Mouse (Mus musculus) ovary, adult 2 months (tissue): ENCODE measurements around the gene Ywhaq. TPM values are rescaled to one million over a fixed set of nuclear protein-coding genes. Genes with fewer than 3 reads are reported as not detected.

Experiments
- polyA plus RNA-seq: library from polyadenylated mRNA; depleted of rRNA; stranded (reverse); fragments of >200 nt; gene quantifications from 2 replicates; pipeline ENCODE4 v1.2.3, GENCODE M21; 2012; rRNA removed

Ywhaq gene
- polyA plus RNA-seq: 77.4 and 182 TPM in 2 replicates

DNA sequence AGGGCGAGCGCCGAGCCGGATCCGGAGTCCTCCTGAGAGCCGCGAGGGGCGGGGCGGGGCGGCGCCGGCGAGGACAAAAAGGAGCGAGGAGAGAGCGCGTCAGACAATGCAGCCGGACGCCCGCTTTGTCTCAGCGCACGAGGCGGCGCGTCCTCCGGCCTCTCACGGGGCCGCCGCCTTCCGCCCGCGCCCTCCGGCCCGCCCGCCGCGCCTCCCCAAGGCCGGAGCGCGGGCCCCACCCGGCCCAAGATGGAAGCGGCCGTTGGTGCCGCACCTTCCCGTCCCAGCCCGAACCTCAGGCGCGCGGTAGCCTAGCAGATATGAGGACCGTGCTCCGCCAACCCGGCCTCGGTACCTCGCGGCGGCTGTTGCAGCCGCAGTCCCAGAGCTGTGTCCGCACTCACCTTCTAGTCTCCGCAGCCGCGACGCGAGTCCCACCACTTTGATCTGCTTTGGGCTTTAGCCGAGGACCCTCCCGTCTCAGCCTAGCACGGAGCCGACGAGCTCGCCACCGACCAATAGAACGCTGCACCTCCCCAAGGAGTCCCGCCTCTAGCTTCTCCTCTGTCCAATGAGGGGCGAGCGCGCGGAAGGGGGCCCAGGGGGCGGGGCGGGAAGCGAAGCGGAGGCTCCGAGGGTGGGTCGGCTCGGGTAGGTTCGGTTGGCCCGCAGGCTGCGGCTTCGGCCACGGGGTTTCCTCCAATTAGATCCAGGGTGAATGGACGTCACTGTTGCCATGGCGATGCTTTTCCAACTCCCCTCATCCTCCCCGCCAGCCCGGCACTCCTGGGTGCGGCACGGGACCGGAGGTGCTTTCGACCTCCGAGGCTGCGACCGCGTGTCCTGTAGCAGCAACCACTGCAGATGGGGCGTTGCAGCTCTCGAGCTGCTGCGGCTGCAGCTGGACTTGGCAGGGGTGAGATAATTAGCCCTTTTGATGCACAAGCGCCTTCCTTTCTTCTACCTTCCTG lies at the start of gene Ywhaq:
Ywhaq (minus strand) TSS at position 538 of the 971 bp plus-strand sequence.

DNA sequence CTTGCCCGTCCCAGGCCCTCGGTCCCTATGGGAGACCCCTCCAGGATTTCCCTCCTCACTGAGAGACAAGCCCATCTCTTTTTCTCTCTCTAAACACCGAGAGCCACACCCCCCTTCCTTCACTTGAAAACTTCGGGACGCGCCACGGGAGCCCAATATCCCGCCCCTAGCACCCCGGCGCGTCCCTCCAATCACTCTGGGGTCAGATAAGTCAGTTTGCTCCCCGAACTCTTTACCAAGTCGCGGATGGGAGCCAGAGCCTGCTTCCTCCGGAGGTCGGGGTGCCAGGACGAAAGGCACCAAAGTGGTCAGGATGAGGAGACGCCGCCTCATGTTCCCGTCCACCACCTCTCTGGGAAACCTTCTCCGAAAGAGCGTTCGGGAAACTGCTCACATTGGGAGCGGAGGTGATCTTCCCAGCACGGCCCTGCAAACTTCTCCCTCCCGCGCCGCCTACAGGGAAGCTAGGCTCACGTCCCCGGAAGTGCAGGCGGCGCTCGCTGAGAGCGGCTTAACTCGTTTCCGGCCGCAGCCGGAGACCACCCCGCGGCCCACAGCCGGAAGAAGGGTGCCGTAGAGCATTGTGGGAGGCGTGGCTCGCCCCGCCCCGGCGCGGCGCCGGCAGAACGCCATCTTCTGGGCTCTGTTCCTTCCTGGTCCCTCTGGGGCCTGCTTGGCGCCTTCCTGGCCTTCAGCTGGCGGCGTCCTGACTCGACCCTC lies 44.2 kb downstream of the Ywhaq start, which contains the start of gene Adam17:
Adam17 (minus strand) TSS at position 533 of the 720 bp plus-strand sequence.

Other genes starting within 250 kb of the Ywhaq start
- gene Cpsf3, start 132.2 kb downstream of the Ywhaq start, polyA plus RNA-seq: 19.0 and 28.1 TPM in 2 replicates
- 10.1 TPM in 2 replicates for gene Itgb1bp1, start 131.4 kb downstream of the Ywhaq start, polyA plus RNA-seq
- gene Iah1, start 101.2 kb downstream of the Ywhaq start, polyA plus RNA-seq: 66.0 and 75.3 TPM in 2 replicates
- 16.8 and 17.2 TPM in 2 replicates for gene Adam17, start 44.0 kb downstream of the Ywhaq start, polyA plus RNA-seq